Mouse (Mus musculus) kidney, postnatal 0 days (tissue): ENCODE results near the gene Klhdc2. TPM values are rescaled to one million over a fixed set of nuclear protein-coding genes. Genes with fewer than 3 reads are reported as not detected.

Source experiments
- ATAC-seq: fragments of 200-750 bp; cut with Nextera tagmentation; replicated peaks from 2 replicates; pipeline ENCODE4 v1.8.0; 2017; ENCODE audit warnings: low read depth, moderate number of reproducible peaks, moderate TSS enrichment, moderate library complexity; ENCODE audit not compliant: low FRiP score
- DNase-seq: peaks from one replicate; pipeline ENCODE4 v3.0.0-alpha.2; 2016; ENCODE audit warnings: low spot score
- H3K27ac ChIP-seq: fragments of 300-500 bp; sonication (generic); 2 replicates; pipeline ENCODE4 v1.5.1; 2014; ENCODE audit warnings: mild to moderate bottlenecking
- H3K27me3 ChIP-seq: fragments of 300-500 bp; sonication (generic); 2 replicates; pipeline ENCODE4 v1.6.1; 2014; ENCODE audit warnings: low read length, mixed read lengths; ENCODE audit not compliant: insufficient read depth
- H3K36me3 ChIP-seq: fragments of 300-500 bp; sonication (generic); 2 replicates; pipeline ENCODE4 v1.6.1; 2014; ENCODE audit warnings: low read length, mixed read lengths; ENCODE audit not compliant: insufficient read depth
- H3K4me1 ChIP-seq: fragments of 300-500 bp; sonication (generic); replicated peaks from 2 replicates; pipeline ENCODE4 v1.6.1; 2014; ENCODE audit warnings: antibody characterized with exemption, low read length, mixed read lengths; ENCODE audit not compliant: insufficient read depth
- H3K4me2 ChIP-seq: fragments of 300-500 bp; sonication (generic); 2 replicates; pipeline ENCODE4 v1.6.1; 2014; ENCODE audit warnings: mild to moderate bottlenecking, low read length, moderate library complexity, mixed read lengths
- H3K4me3 ChIP-seq: fragments of 300-500 bp; sonication (generic); replicated peaks from 2 replicates; pipeline ENCODE4 v1.5.1; 2014; ENCODE audit warnings: low read depth, low read length
- H3K9ac ChIP-seq: fragments of 300-500 bp; sonication (generic); 2 replicates; pipeline ENCODE4 v1.6.1; 2014; ENCODE audit warnings: low read depth, low read length
- H3K9me3 ChIP-seq: fragments of 300-500 bp; sonication (generic); replicated peaks from 2 replicates; pipeline ENCODE4 v1.6.1; 2016; ENCODE audit warnings: low read length, inconsistent platforms, mixed read lengths
- CTCF ChIP-seq: IDR thresholded peaks from 2 replicates; pipeline ENCODE4 v1.5.1; 2016; ENCODE audit warnings: antibody characterized with exemption, low read depth, mild to moderate bottlenecking, moderate library complexity
- WGBS: fragments of 180-500 bp; shearing (Covaris S2); extraction: QIAGEN DNeasy Blood & Tissue Kit; methylation state at CpG from one replicate; pipeline ENCODE4 v1.1.7; 2014; 5-methylcytosine and 5-hydroxymethylcytosine counted together
- polyA plus RNA-seq: library from polyadenylated mRNA; unstranded; fragments of >200 nt; fragmentation: Nextera tagmentation; extraction: Ambion mirVana; gene quantifications from 2 replicates; pipeline ENCODE4 v1.2.1, GENCODE M21; 2015

The Klhdc2 gene
- polyA plus RNA-seq, 1 experiment from 2014 or later: 141 TPM

DNA sequence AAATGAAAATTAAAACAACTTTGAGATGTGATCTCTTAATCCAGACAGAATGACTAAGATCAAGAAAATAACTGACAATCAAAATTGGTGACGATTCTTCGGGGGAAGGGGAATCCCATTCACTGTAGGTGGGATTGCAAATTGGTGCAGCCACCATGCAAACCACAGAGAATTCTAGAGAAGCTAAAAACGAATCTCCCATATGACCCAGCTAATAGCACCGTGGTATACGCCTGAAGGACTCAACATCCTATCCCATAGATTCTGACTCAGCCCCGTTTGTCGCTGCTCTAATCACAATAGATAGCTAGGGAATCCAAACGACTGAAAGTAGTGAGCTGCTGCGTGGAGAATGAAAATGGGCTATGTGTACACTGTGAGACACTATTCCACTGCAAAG, 7.8 kb upstream of the Klhdc2 start:
- H3K36me3 ChIP-seq: no peaks in the 10 kb centered on the region
- H3K27ac ChIP-seq: no peak overlapping the region
- H3K27me3 ChIP-seq: no peaks in the 10 kb centered on the region
- ATAC-seq: no peak
- H3K9me3 ChIP-seq: no peaks in the 10 kb centered on the region
- no peak overlapping the region for H3K4me3 ChIP-seq
- H3K9ac ChIP-seq: no peak overlapping the region
- WGBS: 84% methylated on average over 9 of the region's 9 CpGs
- no peak for TF ChIP-seq CTCF
- no peak overlapping the region for H3K4me2 ChIP-seq
- no peaks in the 10 kb centered on the region for H3K4me1 ChIP-seq
- no peak for DNase-seq

DNA sequence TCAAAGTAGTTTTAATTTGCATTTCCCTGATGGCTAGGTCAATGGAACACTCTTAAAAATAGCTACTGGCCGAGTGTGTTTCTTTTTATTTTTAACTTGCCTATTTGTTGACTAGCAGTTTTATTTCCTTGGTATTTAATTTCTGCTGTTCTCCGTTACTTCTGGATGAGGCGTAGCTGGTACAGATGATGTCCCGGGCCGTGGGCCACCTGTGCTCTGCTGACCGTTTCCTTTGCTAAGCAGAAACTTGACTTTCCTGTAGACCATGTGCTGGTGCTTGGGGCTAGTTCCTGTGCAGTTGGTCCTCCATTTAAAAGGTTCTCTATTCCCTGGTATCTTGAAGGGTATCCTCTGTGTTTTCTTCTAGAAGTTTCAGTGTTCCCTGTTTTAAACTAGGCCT, 4.1 kb upstream of the Klhdc2 start:
- Histone ChIP-seq H3K4me3 (no peak overlapping the region), H3K27me3 (no peaks in the 10 kb centered on the region), H3K27ac (no peak overlapping the region), H3K4me1 (no peaks in the 10 kb centered on the region), H3K4me2 (no peak overlapping the region), H3K9me3 (no peaks in the 10 kb centered on the region), H3K36me3 (no peaks in the 10 kb centered on the region), H3K9ac (no peak overlapping the region)
- no peak for DNase-seq
- TF ChIP-seq CTCF: no peak
- WGBS: 81% methylated on average over 6 of the region's 6 CpGs
- ATAC-seq: no peak

DNA sequence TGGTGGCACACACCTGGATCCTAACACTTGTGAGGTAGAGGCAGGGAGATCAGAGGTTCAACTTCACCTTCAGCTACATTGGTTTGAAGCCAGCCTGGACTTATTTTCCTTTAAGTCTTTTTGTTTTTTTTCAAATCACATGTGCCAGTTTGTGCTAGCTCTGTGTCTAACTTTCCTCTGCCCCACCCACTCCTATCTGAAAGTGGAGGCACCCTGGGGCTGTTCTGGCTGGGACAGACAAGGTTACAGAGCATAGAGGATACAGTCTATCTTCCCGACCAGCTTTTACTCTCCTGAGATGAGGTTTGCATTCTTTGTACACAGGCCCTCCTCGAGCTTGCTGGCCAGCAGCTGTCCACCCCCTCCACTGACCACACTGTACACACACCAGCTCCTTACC, 2.7 kb upstream of the Klhdc2 start:
- no peak for TF ChIP-seq CTCF
- Histone ChIP-seq H3K4me3 (no peak overlapping the region), H3K4me2 (no peak overlapping the region), H3K27ac (no peak overlapping the region), H3K4me1 (peaks cover 1% of the 10 kb centered on the region), H3K9me3 (no peaks in the 10 kb centered on the region), H3K36me3 (no peaks in the 10 kb centered on the region), H3K9ac (no peak overlapping the region), H3K27me3 (no peaks in the 10 kb centered on the region)
- WGBS: 47% methylated on average over 2 of the region's 2 CpGs
- ATAC-seq (no peak), DNase-seq (no peak)

DNA sequence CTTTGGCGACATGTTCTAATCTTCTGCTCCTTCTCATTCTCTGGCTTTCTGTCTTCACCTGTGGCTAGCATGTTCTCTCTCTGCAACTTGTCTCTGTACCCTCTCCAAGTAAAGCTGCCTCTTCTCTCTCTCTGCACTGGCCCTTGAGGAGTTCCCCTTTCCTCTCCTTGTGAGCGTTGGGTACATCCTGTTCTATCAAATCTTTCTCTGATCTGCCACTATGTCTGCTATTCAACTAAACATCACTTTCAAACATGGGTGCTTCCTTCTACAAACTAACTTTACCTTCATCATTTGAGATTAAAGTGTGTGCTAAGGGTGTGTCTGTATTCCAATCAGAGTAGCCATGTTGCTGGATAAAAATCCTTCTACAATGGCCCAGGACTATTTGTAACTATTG, 1.5 kb upstream of the Klhdc2 start:
- ATAC-seq (no peak), DNase-seq (no peak)
- H3K4me3 ChIP-seq: no peak overlapping the region
- H3K27ac ChIP-seq: no peak overlapping the region
- TF ChIP-seq CTCF: no peak
- no peaks in the 10 kb centered on the region for H3K27me3 ChIP-seq
- H3K4me2 ChIP-seq: no peak overlapping the region
- 86% methylated on average over 2 of the region's 2 CpGs for WGBS
- H3K36me3 ChIP-seq: no peaks in the 10 kb centered on the region
- peaks cover 7% of the 10 kb centered on the region for H3K4me1 ChIP-seq
- no peak overlapping the region for H3K9ac ChIP-seq
- H3K9me3 ChIP-seq: no peaks in the 10 kb centered on the region

DNA sequence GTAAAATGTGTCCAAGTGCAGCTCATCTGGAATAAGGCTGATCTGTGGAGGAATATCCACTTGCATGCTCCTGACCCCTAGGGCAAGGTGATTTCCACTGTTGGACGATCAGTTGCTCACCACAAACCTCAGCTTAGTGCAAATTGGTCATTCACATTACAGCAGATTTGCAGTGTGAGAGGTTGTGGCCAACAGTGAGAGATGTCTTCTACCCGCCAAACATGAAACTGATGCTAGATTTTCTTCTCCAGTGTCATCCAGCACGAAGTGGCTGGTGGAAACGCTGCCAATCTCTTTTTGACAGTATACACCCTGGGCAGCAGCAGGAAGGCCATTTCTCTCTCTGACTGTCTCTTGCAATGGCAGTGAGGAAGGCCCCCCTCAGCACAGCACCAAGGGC, 830 bp upstream of the Klhdc2 start:
- no peaks in the 10 kb centered on the region for H3K9me3 ChIP-seq
- TF ChIP-seq CTCF: no peak
- 62% methylated on average over 4 of the region's 4 CpGs for WGBS
- H3K27ac ChIP-seq: no peak overlapping the region
- ATAC-seq (no peak), DNase-seq (no peak)
- no peaks in the 10 kb centered on the region for H3K36me3 ChIP-seq
- H3K9ac ChIP-seq: peak overlapping the region; percentile 95; the same call in 1 of the 2 replicates
- no peaks in the 10 kb centered on the region for H3K27me3 ChIP-seq
- peak overlapping the region; percentile 53 for H3K4me2 ChIP-seq
- H3K4me3 ChIP-seq: no peak overlapping the region; the same call in 1 of the 2 replicates
- H3K4me1 ChIP-seq: peaks cover 7% of the 10 kb centered on the region

DNA sequence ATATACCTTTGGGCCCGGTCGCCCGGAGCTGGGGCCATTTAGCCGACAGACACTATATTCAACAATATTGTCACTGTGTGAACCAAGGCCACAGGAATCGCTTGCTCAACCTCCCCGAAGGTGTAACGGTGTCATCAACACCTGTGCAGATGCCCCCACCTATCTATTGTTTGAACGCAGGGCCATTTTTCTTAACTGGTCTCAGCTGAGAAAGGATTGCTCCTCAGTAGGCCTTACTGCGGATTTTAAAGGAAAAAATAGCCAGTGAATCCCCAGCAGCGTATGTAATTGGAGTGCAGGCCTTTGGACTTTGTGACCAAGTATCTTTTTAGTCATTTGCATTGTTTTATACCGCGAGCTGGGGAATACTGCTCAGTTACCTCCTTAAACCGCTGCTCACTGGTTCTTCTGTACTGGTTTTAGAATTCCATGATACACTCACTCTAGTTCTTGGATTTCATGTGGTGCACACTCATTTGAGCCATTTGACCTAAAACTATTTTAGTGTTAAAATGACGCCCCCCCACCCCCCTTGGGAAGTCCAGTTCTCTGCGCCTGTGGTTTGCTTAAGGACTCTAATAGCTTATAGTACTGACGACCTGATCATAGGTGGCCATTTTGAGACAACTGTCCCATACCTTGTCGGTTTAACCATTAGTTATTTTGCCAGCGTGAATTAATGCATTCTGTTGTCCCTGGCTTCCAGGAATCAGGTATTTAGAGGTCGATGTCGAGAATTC, 1.1 kb downstream of the Klhdc2 start:
- ATAC-seq (no peak), DNase-seq (peak; percentile 31)
- Histone ChIP-seq H3K4me1 (peaks cover 7% of the 10 kb centered on the region), H3K27ac (peak overlapping the region; percentile 96), H3K9me3 (no peaks in the 10 kb centered on the region), H3K9ac (peak overlapping the region; percentile 95), H3K36me3 (peaks cover 7% of the 10 kb centered on the region), H3K27me3 (no peaks in the 10 kb centered on the region), H3K4me2 (peak overlapping the region; percentile 53), H3K4me3 (peak overlapping the region; percentile 89)
- WGBS: 16% methylated on average over 20 of the region's 20 CpGs
- no peak for TF ChIP-seq CTCF
